Mouse (Mus musculus) hindlimb bud, embryonic 11.5 days (tissue): Measurements from ENCODE around the gene Ang4.
"Not testable (repeated sequence)": the region's sequence is repeated elsewhere in the genome, so short reads cannot be mapped to it uniquely, and the experiment has no call there.

ENCODE experiments used
- DNase-seq: peaks from one replicate; pipeline ENCODE4 v3.0.0-alpha.2; 2012; ENCODE audit warnings: low read depth, low spot score; ENCODE audit errors: extremely low spot score

Gene Ang4

DNA sequence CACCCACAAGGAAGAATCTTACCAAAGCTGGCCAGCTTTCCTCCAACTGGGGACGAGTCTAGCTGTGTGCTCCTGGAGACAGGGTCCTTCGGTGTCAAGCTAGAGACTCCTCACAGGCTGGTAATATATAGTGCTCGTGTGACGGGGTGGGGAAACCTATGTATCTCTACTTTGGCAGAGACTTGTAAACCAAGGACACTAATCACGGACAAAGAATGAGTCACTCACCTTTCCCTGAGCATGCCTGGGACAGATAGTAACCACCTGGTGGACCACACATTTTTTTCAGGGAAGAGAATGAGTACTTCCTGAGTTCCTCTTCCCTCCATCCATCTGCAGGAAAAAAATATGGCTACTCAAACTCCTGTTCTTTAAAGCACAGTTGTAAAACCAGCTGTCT is at the start of gene Ang4:
Ang4 (minus strand) TSS at position 101 of the 400 bp plus-strand sequence.
- no peak for DNase-seq

DNA sequence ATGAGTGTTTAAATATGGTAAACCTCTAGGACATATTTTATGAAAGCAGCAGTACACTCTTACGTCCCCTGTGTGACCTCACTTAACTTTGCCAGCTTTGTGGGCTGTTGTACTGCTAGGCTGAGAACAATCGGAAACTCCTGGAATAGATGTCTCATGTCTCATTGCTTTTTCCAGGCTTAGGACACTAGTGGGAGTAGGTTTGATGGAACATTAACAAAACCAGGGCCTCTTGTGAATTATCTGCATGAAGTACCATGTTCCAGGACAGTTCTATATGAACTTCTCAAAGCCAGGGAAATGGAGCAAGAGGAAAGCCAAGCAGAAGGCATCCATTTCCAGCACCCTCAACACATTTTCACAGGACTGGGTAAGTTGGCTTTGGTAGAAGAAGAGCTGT is 26.4 kb upstream of the Ang4 start, which contains the start of gene AY358078:
AY358078 (plus strand) TSS at position 301 of the 400 bp plus-strand sequence.
- DNase-seq = no peak

DNA sequence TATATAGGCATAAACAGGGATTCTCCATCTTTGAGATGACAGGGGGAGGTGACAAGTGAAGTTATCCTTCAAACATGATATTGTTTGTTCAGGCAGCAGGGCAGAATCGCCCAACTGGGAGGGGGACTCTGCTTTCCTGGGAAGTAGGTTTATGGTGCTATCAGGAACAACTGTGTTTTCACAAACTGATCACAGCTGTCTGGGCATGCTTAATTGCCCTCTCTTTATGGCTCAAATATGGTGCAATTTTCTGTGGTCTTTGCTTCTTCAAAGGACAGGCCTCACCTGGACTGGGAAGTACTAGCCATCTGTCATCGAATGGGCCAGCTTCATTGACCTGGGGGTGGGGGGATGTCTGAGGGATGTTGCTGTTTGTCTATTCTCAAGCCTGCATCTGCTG is 20.7 kb upstream of the Ang4 start:
- DNase-seq = no peak

DNA sequence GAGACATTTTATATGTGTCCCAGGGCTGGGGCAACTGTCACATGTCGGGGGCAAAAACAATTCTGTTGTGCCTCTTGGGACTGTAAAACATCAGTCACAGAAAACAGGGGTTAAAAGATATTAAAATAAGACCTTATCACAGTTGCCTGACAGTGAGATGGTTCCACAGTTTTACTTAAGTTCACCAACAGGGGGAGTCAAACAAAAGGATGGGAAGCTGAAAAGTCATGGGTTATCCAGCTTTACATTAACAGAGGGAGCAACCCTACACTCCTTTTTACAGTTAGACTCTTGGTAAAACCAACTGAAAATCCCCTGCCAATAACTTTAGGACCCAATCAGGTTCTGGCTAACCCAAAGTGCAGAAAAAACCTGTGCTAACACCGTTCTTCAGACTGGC is 15.8 kb upstream of the Ang4 start:
- no peak for DNase-seq

DNA sequence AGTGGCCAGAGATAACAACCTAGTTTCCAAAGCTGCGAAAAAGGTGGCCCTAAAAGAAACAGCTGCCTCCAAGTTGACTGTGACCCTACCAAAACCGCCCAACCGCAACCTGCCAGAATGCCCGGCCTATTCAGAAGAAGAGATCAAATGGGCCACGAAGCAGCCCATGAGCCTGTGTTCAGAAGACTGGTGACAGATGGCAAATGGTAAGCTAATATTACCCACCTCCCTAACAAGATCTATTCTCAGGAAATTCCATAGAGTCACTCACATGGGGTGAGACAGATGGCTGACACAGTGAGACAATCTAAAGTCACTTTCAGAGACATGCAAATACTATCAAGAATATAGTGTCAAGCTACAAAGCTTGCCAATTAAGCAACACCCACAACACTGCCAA is 13.7 kb upstream of the Ang4 start:
- DNase-seq = no peak

DNA sequence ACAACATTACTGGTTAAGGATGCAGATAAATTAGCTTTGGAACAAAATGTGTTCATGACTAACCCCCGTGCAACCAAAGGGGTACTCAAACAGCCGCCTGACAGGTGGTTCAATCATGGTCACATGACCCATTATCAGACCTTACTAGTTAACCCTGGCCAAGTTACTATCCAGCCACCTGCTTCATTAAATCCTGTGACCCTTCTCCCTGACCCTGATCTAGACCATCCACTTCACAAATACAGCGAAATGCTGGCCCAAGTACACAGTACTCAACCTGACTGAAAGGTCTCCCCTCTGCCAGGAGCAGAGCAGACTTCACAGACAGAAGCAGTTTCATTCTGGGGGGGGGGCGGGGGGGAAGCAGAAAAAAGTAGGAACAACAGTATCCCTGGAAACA is 12.9 kb upstream of the Ang4 start:
- no peak for DNase-seq

DNA sequence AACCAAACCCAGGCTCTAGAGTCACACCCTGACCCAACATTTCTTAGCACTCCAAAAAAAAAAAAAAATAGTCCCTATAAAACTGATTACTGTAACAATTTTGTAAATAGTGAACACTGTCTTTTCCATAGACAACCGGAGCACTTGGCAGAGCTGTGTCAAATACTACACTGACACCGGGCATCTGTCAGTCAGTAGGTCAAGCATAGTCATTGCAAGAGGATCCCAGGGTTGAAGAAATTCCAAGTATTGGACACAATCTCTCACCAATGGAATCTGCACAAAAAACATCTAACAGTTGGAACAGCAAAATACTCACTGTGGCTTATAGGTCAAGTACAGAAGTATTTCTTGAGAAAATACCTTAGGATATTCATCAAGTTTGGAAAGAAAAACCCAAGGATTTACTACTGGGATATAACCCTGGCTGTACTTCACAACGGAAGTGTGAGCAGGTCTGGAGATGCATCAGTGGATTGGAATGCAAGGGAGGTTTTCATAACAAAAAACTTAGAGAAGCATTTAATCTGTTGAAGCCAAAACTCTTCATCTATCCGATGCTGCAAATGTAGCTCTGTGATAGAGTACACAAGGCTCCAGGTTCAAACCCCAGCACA is 5.6 kb upstream of the Ang4 start:
- DNase-seq = no peak

DNA sequence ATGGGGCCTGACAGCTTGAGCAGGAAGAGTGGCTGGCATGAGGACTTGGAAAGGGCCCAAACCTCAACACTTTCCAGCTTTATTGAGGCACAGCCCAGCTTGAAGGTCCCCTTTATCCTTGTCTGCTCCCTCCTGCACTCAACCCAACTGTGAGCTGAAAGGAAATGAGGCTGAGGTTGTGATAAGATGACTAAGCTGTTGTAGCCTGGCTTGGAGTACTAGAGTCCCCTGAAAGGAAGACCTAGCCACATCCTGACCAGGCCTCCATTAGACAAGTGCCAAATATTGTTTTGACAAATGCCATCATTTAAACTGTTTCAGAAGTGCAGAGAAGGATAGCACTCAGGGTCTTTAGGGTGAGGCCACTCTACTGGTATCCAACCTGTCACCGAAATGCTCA is 4.4 kb upstream of the Ang4 start:
- no peak for DNase-seq

DNA sequence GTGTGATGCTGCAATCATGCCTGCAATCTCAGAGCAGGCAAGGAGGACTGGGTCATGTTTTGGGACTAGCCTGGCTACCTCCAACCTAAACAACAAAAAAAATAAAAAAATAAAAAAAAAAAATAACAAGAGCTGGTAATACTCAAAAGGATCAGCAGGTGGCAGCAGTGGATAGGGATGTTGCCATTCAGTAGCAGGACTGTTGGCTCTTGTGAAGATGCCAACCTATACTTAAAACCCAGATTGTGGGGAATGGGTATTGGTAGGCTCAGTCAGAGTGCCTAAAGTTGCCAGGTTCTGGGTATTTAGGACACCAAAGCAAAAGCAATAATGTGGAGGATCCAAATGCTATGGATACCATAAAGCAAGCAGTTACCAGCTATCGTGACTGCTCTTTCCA is 2.0 kb downstream of the Ang4 start:
- not testable (repeated sequence) for DNase-seq

DNA sequence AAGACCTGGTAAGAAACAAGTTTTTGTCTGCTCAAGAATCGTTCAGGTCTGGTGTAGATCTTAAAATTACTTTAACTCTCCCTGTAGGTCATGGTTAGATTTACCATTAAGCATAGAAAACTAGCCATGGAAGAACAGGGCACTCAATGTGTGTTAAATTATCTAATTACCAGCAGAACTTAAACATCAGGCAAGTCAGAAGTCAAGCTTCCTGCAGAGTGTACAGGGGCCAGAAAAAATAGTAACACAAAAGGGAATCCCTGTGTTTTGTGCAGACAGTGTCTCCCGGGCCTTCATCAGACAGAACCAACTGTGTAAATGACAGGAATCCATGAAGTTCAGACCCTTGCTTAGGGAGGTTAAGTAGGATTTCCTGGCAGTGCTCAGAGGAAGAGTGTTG is 17.4 kb downstream of the Ang4 start:
- DNase-seq = no peak

DNA sequence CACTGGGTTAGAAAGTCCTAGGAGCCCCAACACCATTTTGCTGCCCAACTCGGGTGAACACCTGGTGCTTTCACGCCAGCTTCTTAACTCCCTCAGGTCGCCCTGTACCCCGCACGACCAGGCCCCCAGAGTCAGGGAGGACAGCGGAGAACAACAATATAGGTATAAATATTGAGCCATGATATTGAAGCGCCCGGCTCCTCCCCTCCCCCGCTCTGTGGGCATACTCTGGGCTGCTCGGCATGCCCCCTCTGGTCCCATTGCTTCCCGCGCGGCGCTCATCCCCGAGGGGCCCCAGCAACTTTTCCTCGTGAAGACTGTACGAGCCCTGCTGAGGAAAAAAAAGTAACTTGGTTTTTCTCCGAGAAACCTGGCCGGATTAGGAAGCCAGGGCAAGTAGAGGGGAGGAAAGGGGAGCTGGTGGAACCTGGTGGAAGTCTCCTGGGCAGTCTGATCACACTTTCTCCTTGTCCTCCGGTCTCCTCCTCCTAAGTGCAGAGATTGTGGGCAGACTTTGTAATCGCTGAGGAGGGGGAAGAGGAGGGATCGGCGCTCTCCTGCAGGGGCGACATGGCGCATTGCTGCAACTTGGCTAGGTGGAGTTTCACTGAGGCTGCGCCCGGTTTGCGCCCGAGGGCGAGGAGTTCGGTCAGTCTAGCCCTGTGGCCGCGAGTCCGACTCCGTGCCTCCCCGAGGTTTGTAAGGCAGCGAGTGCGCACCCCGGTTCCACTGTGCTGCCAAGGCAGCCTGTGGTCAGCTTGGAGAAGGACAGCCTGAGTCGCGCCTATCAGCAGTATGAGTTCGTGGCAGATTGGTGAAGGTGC is 32.8 kb downstream of the Ang4 start:
- DNase-seq = no peak

DNA sequence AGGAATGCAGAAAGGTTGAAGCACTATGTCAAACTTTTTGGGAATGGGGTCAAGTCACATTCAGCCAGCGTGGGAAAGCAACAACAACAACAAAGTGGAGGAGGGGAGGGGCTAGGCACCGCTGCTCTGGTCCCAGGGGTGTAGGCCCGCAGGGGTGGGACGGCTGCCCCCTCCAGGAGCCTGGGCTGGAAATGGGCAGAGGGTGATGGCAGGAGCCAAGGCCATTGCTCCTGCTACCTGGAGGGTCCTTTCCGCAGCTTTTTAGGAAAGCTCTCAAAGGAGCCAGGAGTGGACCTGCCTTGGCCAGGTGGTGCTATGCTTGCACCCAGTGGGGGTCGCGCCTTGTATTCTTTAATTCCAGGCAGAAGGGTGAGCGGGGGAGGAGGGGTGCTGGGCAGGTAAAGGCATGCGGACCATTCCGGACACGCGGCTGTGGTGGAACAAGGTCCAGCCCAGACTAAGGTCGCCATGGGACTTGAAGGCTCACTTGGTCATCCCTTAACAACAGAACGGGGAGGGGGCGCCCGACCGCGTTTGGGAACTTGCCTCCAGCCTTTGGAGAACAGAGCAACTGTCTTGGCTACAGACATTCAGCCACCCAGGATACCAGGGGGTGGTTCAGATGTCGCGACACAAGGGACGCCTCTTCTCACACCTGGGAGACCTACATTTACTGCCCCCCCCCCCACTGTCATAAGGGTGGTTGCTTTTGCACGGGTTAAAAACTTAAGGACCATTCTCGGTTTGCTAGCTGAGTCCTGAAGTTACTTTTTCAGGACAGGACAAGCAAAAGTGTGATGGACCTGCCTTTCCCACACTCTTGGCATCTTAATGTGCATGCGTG is 34.0 kb downstream of the Ang4 start:
- DNase-seq = no peak

DNA sequence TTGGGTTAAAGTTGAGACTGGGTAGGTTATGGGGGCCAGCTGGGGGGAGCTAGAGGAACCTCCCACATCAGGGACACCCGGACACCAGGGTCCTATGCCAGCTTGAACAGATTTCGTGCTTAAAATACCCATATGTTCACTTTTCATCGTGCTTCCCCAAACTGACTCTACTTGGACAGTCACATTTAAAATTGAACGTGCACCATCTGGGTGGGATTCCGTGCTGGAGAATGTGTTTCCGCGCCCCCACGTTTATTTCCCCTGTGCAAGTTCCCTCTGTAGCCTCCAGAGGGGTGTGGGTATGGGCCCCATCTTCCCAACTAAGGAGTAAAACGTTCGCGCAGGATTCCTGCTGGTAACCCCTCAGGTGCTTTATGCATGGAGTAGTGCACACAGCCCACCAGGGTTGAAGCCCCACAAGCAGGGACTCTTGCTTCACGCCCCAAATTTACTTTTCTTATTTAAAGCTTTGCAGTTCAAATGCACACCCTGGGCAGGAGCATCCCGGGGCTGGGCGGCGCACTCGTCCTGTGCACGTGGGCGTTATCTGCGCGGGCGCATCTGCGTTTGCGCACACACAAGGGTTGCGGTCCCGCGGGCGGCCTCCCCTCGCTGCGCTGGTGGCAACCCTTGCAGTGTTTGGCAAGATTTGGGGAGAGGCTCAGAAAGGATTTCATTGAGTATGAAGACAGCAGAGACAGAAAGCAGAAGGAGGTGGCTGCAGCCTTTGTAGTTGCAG is 34.8 kb downstream of the Ang4 start:
- DNase-seq = no peak

DNA sequence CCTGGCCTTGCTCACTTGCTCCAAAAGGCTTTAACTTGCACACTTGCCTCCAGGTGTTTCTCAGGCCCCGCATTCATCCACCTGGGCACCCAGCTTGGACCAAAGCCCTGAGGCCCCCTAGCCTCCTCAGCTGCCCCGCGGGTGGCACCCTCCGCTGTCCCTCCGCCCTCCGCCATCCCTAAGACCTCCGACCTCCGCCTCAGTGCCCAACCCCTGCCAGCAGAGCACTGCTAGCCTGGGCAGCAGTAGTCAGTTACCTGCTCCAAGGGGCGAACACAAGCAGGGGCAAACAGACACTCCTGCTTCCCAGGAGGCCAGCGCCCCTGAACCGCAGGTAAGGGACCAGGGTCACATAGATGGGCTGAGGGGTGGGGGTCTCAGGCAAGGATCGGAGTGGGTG is 35.4 kb downstream of the Ang4 start:
- DNase-seq = no peak

DNA sequence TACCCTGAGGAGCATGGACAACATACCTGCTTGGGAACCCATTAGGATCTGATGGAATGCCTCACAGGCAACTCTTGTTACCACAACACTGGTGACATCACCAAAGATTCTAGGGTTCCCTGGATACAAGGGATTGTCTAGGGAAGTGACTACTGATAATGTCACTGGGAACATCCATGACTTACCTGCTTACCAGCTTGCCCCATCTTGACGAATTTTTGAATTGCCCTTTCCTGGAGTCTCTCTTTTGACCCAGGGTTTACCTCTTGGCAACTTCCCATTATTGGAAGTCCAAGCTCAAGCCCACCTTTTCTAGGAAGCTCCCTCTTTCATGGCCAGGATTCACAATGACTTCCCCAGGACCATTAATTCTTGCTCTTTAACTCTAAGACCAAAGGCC is 56.3 kb downstream of the Ang4 start, which contains the start of gene Gm5800:
Gm5800 (minus strand) TSS at position 101 of the 400 bp plus-strand sequence.
- DNase-seq = no peak
